ENCODE assay signal across 22 mouse cellular contexts in the genomic region with DNA sequence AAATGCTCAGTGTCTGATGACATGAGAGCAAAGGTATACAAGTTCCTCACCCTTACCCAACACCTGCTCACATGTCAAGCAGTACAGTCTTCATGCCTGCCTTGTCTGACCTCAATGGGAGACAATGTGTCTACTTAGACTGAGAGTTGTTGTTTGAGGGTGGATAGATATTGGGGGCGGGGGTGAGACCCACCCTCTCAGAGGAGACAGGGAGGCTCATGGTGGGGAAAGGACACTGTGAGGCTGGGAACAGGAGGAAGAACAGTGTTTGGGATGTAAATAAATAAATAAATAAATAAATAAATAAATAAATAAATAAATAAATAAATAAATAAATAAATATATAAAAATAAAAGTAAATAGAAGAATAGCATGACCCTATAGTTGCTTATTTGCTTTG.
DNase-seq lines count a peak whose midpoint lies in the region; ATAC-seq and TF ChIP-seq lines count a peak whose summit lies in the region.
"Had no signal": no experiment of that assay in that cellular context is flagged by ENCODE, and none has a peak within 500 bp of the region (broad histone marks: within the 10 kb centered on the region; RNA-seq: fewer than 3 reads in every experiment).

No protein-coding gene starts in this region.

- 80% methylated on average over 1 of the region's 1 CpGs for WGBS in embryonic facial prominence, embryonic 13.5 days
- WGBS in embryonic facial prominence, embryonic 10.5 days: 90% methylated on average over 1 of the region's 1 CpGs
- WGBS in forebrain, embryonic 11.5 days: 94% methylated on average over 1 of the region's 1 CpGs
- 100% methylated on average over 1 of the region's 1 CpGs for WGBS in forebrain, embryonic 16.5 days
- 82% methylated on average over 1 of the region's 1 CpGs for WGBS in forebrain, embryonic 12.5 days
- WGBS in forebrain, postnatal 0 days: 91% methylated on average over 1 of the region's 1 CpGs
- 88% methylated on average over 1 of the region's 1 CpGs for WGBS in forebrain, embryonic 13.5 days
- WGBS in forebrain, embryonic 10.5 days: 88% methylated on average over 1 of the region's 1 CpGs

- no peak for TF ChIP-seq CTCF in forebrain, postnatal 0 days (IDR thresholded peaks at IDR 0.05; ENCODE audit: low read depth)

- no peak overlapping the region for H3K9ac ChIP-seq in embryonic facial prominence, embryonic 13.5 days
- no peak overlapping the region for H3K9ac ChIP-seq in forebrain, embryonic 11.5 days (ENCODE audit: low read length)
- H3K9ac ChIP-seq in forebrain, embryonic 16.5 days (replicated peaks; ENCODE audit: low read depth, low read length): no peak overlapping the region
- H3K9ac ChIP-seq in forebrain, embryonic 12.5 days: no peak overlapping the region
- H3K9ac ChIP-seq in forebrain, postnatal 0 days: no peak overlapping the region
- no peak overlapping the region for H3K9ac ChIP-seq in forebrain, embryonic 13.5 days

- DNase-seq in embryonic facial prominence, embryonic 10.5 days (ENCODE audit: low spot score): no peak
- no peak for DNase-seq in forebrain, embryonic 11.5 days (ENCODE audit: low spot score)
- no peak for DNase-seq in forebrain, postnatal 0 days
- DNase-seq in forebrain, embryonic 10.5 days (ENCODE audit: extremely low spot score, low spot score): no peak
- DNase-seq: adrenal gland, adult 2 months; adrenal gland, adult 8-10 months; adrenal gland, postnatal 10 days; adrenal gland, postnatal 14 days; adrenal gland, postnatal 25 days; adrenal gland, postnatal 36 days; B cell, adult 2 months; cerebellum, adult 11 months; cerebellum, adult 11-12 months had no signal

- no peaks in the 10 kb centered on the region for H3K27me3 ChIP-seq in embryonic facial prominence, embryonic 13.5 days
- no peaks in the 10 kb centered on the region for H3K27me3 ChIP-seq in embryonic facial prominence, embryonic 10.5 days (replicated peaks; ENCODE audit: low read depth, poor library complexity, severe bottlenecking)
- no peaks in the 10 kb centered on the region for H3K27me3 ChIP-seq in forebrain, embryonic 11.5 days (ENCODE audit: control insufficient read depth, insufficient read depth, low read length)
- H3K27me3 ChIP-seq in forebrain, embryonic 16.5 days (replicated peaks; ENCODE audit: control insufficient read depth, insufficient read depth, low read length): no peaks in the 10 kb centered on the region
- no peaks in the 10 kb centered on the region for H3K27me3 ChIP-seq in forebrain, embryonic 12.5 days
- H3K27me3 ChIP-seq in forebrain, postnatal 0 days (ENCODE audit: insufficient read depth, low read length): no peaks in the 10 kb centered on the region
- H3K27me3 ChIP-seq in forebrain, embryonic 13.5 days: no peaks in the 10 kb centered on the region
- no peaks in the 10 kb centered on the region for H3K27me3 ChIP-seq in forebrain, embryonic 10.5 days (ENCODE audit: poor library complexity, severe bottlenecking)
- H3K27me3 ChIP-seq: CH12.LX, Patski had no signal

- H3K9me3 ChIP-seq in embryonic facial prominence, embryonic 13.5 days: no peaks in the 10 kb centered on the region
- no peaks in the 10 kb centered on the region for H3K9me3 ChIP-seq in embryonic facial prominence, embryonic 10.5 days
- no peaks in the 10 kb centered on the region for H3K9me3 ChIP-seq in forebrain, embryonic 11.5 days (ENCODE audit: control insufficient read depth, low read length)
- no peaks in the 10 kb centered on the region for H3K9me3 ChIP-seq in forebrain, embryonic 16.5 days (ENCODE audit: control insufficient read depth, low read length)
- no peaks in the 10 kb centered on the region for H3K9me3 ChIP-seq in forebrain, embryonic 12.5 days
- H3K9me3 ChIP-seq in forebrain, postnatal 0 days (ENCODE audit: low read length): no peaks in the 10 kb centered on the region
- H3K9me3 ChIP-seq in forebrain, embryonic 13.5 days (replicated peaks): no peaks in the 10 kb centered on the region
- H3K9me3 ChIP-seq in forebrain, embryonic 10.5 days: no peaks in the 10 kb centered on the region

- H3K27ac ChIP-seq in embryonic facial prominence, embryonic 13.5 days: no peak overlapping the region
- no peak overlapping the region for H3K27ac ChIP-seq in embryonic facial prominence, embryonic 10.5 days (replicated peaks)
- no peak overlapping the region for H3K27ac ChIP-seq in forebrain, embryonic 11.5 days (ENCODE audit: low read depth, low read length)
- no peak overlapping the region for H3K27ac ChIP-seq in forebrain, embryonic 16.5 days (ENCODE audit: low read length)
- no peak overlapping the region for H3K27ac ChIP-seq in forebrain, embryonic 12.5 days
- no peak overlapping the region for H3K27ac ChIP-seq in forebrain, postnatal 0 days (ENCODE audit: low read depth, low read length)
- no peak overlapping the region for H3K27ac ChIP-seq in forebrain, embryonic 13.5 days
- H3K27ac ChIP-seq in forebrain, embryonic 10.5 days: no peak overlapping the region

- ATAC-seq in embryonic facial prominence, embryonic 13.5 days (ENCODE audit: insufficient number of reproducible peaks, insufficient read depth, low FRiP score, low TSS enrichment, low read depth): 0 out of 2 replicates have a peak, but pooled peaks have one; percentile 59
- ATAC-seq in forebrain, embryonic 11.5 days (replicated peaks; ENCODE audit: low FRiP score): peak; percentile 44; the same call in 1 of the 2 replicates
- ATAC-seq in forebrain, embryonic 16.5 days: no peak
- ATAC-seq in forebrain, embryonic 12.5 days (ENCODE audit: low FRiP score): 0 out of 2 replicates have a peak, but pooled peaks have one; percentile 39
- ATAC-seq in forebrain, postnatal 0 days: no peak
- ATAC-seq in forebrain, embryonic 13.5 days: 0 out of 2 replicates have a peak, but pooled peaks have one; percentile 58
- ATAC-seq: activated CD4-positive, CD25-positive, alpha-beta regulatory T cell, adult 4 months; CD4-positive, CD25-positive, alpha-beta regulatory T cell, adult 4 months; Patski had no signal

- no peak overlapping the region for H3K4me3 ChIP-seq in embryonic facial prominence, embryonic 13.5 days
- no peak overlapping the region for H3K4me3 ChIP-seq in embryonic facial prominence, embryonic 10.5 days
- no peak overlapping the region for H3K4me3 ChIP-seq in forebrain, embryonic 11.5 days (ENCODE audit: low read depth, low read length)
- H3K4me3 ChIP-seq in forebrain, embryonic 16.5 days (replicated peaks; ENCODE audit: low read length): no peak overlapping the region
- no peak overlapping the region for H3K4me3 ChIP-seq in forebrain, embryonic 12.5 days (replicated peaks)
- no peak overlapping the region for H3K4me3 ChIP-seq in forebrain, postnatal 0 days (ENCODE audit: low read depth, low read length)
- H3K4me3 ChIP-seq in forebrain, embryonic 13.5 days: no peak overlapping the region
- no peak overlapping the region for H3K4me3 ChIP-seq in forebrain, embryonic 10.5 days

- no peaks in the 10 kb centered on the region for H3K36me3 ChIP-seq in embryonic facial prominence, embryonic 13.5 days
- no peaks in the 10 kb centered on the region for H3K36me3 ChIP-seq in embryonic facial prominence, embryonic 10.5 days (replicated peaks)
- H3K36me3 ChIP-seq in forebrain, embryonic 11.5 days (ENCODE audit: control insufficient read depth, insufficient read depth, low read length): no peaks in the 10 kb centered on the region
- no peaks in the 10 kb centered on the region for H3K36me3 ChIP-seq in forebrain, embryonic 16.5 days (ENCODE audit: control insufficient read depth, insufficient read depth)
- no peaks in the 10 kb centered on the region for H3K36me3 ChIP-seq in forebrain, embryonic 12.5 days (replicated peaks)
- no peaks in the 10 kb centered on the region for H3K36me3 ChIP-seq in forebrain, postnatal 0 days (ENCODE audit: insufficient read depth)
- no peaks in the 10 kb centered on the region for H3K36me3 ChIP-seq in forebrain, embryonic 13.5 days (ENCODE audit: poor library complexity, severe bottlenecking)
- no peaks in the 10 kb centered on the region for H3K36me3 ChIP-seq in forebrain, embryonic 10.5 days (replicated peaks)
- H3K36me3 ChIP-seq: G1E had no signal

- H3K4me2 ChIP-seq in embryonic facial prominence, embryonic 13.5 days: no peak overlapping the region
- H3K4me2 ChIP-seq in forebrain, embryonic 11.5 days (ENCODE audit: low read depth, low read length, severe bottlenecking): no peak overlapping the region
- H3K4me2 ChIP-seq in forebrain, embryonic 16.5 days (ENCODE audit: low read length): no peak overlapping the region
- H3K4me2 ChIP-seq in forebrain, embryonic 12.5 days: no peak overlapping the region
- H3K4me2 ChIP-seq in forebrain, postnatal 0 days (ENCODE audit: low read depth): no peak overlapping the region
- no peak overlapping the region for H3K4me2 ChIP-seq in forebrain, embryonic 13.5 days

- H3K4me1 ChIP-seq in embryonic facial prominence, embryonic 13.5 days: no peaks in the 10 kb centered on the region
- H3K4me1 ChIP-seq in embryonic facial prominence, embryonic 10.5 days: no peaks in the 10 kb centered on the region
- no peaks in the 10 kb centered on the region for H3K4me1 ChIP-seq in forebrain, embryonic 11.5 days (replicated peaks; ENCODE audit: control insufficient read depth, insufficient read depth, low read length)
- H3K4me1 ChIP-seq in forebrain, embryonic 16.5 days (replicated peaks; ENCODE audit: control insufficient read depth, insufficient read depth, low read length): no peaks in the 10 kb centered on the region
- no peaks in the 10 kb centered on the region for H3K4me1 ChIP-seq in forebrain, embryonic 12.5 days
- no peaks in the 10 kb centered on the region for H3K4me1 ChIP-seq in forebrain, postnatal 0 days (ENCODE audit: insufficient read depth)
- no peaks in the 10 kb centered on the region for H3K4me1 ChIP-seq in forebrain, embryonic 13.5 days
- H3K4me1 ChIP-seq in forebrain, embryonic 10.5 days: no peaks in the 10 kb centered on the region

Comparison
In these comparisons a context has a peak if more than half of its experiments do, and no peak if none do; other contexts are left out.
1. ATAC-seq: peak in embryonic facial prominence, embryonic 13.5 days (single experiment), forebrain, embryonic 11.5 days (single experiment), forebrain, embryonic 12.5 days (single experiment) and forebrain, embryonic 13.5 days (single experiment); none in forebrain, embryonic 16.5 days (single experiment) and forebrain, postnatal 0 days (single experiment).